Mouse (Mus musculus) layer of hippocampus, postnatal 14 days (tissue): ENCODE data around the gene Bend3. TPM values are rescaled to one million over a fixed set of nuclear protein-coding genes. Genes with fewer than 3 reads are reported as not detected.
"Not testable (repeated sequence)": the region's sequence is repeated elsewhere in the genome, so short reads cannot be mapped to it uniquely, and the experiment has no call there.

ENCODE experiments used
- DNase-seq, 2 experiments: peaks; one replicate each; pipeline ENCODE4 v3.0.0; 2021 to 2022; ENCODE audit warnings: low spot score in 2 of 2, mixed read lengths in 1 of 2
- total RNA-seq, 2 experiments: library from RNA; stranded (reverse); gene quantifications; 2 replicates each; pipeline ENCODE4 v1.2.3; 2021

The Bend3 gene
- total RNA-seq, 2 experiments from 2014 or later = 6.3 to 7.6 TPM

DNA sequence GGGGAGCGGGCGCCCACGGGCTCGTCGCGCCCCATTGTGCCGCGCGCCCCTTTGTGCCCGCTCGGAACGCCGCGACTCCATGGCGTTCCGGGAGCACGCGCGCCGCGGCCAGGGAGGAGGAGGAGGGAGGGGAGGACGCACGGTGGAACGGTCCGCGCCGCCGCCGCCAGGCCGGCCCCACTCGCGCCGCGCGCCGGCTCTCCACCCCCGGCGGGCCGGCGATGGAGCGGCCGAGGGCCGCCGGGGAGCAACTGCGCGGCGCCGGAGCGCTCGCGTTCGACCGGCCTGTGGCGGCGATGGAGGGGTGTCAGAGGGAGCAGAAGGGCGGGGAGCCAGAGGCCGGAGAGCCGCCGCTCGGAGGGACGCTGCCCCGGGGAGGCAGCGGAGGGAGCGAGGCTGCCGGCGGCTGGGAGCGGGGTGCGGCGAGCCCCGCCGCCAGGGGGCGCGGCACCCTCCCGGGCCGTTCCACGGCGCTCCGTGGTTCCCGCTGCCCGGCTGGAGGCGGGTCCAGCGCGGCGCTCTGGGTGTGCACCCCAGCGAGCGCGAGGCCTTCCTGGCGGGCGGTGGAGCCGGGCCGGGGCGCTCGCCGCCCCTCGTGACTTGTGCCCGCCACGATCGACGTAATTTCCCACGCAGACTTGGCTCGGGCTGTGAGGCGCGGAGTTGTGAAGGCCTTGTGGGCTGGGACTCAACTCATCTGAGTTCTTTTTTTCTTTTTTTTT is 966 bp downstream of the Bend3 start:
- peak; percentile 72 to 82 for DNase-seq

DNA sequence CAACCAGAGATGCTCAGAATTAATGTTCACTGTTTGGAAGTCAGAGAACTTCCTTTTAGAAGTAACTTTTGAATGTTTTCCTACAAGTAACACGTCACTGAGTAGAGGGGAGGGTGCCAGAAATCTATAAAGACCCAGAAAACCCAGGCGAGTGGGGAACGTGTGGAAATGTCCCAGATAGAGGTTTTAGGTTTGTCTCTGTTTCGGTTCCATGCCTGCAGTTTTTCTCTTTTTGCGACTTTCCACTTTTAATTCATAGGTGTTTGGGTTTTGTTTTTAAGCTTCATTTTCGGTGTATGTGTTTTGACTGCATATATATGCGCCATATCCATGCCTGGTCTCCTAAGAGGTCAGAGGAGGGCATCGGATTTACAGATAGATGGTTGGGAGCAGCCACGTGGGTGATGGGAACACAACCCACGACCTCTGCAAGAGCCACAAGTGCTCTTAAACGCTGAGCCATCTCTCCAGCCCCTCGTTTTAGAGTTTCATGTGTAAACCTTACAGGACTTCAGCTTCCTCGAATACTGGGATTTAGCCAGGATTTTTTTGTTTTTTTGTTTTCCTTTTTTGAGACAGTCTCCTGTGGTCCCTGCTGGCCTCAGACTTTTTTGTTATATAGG is 1.7 kb downstream of the Bend3 start:
- no peak for DNase-seq

DNA sequence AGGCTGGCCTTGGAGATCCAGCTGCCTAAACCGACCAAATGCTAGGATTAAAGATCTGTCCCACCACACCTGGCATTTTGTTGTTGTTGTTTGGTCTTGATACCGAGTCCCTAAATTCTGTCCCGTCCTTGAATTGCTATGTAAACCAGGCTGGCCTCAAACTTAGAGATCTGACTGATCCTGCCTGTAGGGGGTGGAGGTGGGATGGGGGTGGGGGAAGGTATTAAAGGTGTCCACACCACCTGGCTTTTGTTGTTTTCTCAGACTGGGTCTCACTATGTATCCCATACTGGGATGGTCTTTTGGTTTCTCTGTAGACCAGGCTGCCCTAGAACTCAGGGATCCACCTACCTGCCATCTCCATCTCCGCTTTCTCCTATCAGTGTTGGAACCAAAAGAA is 2.5 kb downstream of the Bend3 start:
- no peak for DNase-seq

DNA sequence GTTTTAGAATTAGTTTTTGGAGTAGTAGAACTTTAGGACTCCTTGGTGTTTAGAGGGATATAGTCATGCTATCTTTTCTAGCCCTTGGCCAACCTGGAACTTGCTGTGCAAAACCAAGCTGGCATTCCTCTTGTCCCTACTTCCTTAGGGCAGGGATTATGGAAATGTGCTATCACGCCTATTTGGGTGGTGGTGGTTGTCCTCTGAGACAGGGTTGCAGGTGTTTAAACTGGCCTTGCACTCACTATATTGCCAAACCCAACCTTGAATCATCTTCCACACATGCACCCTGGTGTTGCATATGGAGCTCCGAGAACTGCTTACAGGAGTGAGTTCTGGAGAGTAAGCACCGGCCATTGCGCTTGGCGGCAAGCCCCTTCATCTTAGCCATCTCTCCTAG is 3.4 kb downstream of the Bend3 start:
- DNase-seq = no peak

DNA sequence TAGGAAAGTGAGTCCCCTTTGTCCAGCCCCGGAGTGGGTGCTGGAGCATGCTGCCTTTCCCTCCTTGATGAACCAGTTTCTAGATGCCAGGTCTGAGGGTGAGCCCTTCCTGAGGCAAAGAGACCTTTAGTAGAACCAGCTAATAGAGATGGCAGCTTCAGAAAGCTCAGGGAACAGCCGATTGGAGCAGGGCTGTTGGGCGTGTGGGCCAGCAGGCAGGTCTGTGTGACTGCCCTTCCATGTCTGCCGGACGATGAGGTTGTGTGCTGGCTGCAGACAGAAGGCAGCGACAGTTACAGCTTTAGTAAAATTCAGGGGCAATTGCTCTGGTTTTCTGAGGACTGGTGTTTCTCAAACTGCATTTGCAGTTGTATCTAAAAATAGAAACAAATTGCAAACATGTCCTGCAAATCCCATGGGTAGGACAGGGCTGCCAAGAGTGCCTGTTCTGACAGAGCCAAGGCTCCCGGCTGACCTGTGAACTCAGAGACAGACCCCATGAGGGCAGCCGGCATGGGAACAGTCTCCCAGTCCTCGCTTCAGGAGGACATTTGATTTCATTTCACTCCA is 4.9 kb downstream of the Bend3 start:
- DNase-seq = no peak

DNA sequence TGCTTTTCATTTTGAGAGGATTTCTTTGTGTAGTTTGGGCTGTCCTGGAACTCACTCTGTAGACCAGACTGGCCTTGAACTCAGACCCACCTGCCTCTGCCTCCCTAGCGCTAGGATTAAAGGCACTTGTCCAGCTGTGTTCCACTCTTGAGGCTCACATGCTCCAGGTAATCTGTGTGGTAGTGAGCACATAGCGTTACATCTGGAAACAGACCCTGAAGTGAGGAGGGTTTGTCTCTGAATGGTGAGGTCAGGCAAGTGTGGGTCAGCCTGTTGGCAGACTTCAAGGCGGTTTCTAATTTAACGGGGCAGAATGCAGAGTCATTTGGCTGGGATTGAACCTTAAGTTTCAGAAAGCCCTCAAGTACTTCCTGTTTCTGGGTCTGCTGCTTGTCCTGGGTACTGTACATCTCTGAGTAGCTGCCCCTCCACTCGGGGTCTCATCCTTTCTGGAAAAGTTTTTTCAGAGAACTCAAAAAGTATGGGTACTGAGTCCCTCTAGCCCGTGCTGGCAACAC is 7.2 kb downstream of the Bend3 start:
- DNase-seq = no peak

DNA sequence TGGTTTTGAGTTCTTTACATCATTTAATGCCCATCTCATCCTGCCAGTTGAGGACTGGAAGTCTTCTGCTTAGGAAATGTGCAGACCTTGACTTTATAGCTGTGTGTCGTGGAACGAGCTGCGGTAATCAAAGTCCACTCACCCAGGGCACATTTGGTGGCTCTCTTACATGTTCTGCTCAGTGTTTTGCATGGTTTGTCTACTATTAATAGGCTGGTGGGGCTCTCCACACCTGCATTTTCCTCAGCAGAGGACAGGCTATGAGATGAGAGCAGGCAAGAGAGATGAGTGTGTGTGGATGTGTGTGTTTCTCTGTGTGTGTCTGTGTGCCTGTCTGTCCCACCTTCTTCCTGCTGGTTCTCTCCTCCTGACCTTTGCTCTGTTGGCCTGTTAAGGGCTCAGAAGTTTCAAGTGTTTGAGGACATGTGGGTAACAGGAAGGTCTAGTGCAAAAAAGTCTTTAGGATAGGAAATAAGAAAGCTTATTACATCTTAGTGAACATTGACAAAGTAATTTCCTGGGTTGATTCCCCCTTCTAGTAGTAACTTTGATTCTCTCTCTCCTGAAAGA is 8.9 kb downstream of the Bend3 start:
- no peak for DNase-seq

DNA sequence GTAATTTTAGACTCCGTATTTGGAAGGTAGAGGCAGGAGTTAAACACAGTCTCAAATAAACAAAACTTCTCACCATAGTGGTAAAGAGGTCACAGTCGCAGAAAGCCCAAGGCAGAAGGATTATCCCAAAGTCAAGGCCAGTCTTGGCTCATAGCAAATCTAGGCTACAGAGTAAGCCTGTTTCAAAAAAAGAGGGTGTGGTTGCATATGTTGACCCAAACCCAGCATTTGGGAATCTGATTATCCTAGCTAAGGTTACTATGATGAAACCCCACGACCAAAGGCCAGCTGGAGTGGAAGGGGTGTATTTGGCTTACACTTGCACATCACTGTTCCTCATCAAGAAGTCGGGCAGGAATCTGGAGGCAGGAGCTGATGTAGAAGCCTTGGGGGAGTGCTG is 9.6 kb downstream of the Bend3 start:
- no peak for DNase-seq

DNA sequence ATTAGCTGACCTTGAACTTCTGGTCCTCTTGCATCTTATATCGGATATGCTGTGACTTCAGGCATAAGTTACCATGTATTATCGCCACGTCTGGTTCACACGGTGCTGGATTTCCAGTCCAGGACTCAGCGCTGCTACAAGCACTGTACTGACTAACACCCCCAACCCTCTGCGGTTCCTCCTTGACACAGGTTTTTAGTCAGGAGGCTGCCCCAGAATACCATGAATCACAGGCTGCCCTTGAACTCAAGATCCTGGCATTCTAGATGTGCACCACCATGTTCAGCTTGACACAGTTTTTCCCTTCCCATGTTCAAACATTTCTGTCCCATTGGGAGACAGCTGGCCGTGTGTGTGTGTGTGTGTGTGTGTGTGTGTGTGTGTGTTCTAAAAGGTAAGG is 10.5 kb downstream of the Bend3 start:
- no peak for DNase-seq

DNA sequence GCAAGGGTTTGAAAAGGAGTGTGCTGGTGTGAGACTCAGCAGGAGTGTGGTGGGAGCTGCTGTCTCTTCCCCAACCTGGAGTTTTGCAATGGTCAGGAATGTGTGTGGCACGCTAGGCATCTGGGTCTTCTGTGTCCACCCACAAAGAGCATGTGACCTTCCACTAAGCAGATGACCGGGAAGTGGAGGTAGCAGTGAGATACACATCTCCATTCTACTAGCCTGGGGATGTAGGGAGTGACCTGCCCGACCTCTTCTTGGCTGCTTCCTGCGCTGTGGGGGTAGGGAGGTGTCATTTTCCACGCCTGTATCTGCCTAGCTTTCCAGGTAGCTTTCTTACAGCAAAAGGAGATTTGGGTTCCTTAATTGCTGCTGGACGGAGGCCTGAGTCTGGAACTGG is 10.9 kb downstream of the Bend3 start:
- DNase-seq = no peak

DNA sequence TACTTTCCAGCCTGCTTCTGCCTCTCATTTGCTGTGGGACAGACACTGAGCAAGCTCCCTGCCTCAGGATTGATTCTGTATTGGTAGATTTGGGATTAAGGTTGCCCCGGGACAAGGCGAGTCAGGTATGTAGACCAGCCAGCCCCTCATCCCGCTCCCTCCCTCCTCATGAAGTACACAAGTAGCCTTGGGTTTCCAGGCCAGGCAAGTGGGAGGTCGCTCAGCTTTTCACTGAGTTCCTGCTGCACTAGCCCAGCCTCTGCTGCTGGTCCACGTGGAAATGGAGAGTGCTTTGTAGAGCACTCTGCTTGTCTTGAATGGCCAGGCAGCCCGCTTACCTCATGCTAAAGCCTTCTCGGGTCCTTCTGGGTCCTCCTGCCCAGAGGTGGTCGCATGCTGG is 11.4 kb downstream of the Bend3 start:
- DNase-seq = no peak

DNA sequence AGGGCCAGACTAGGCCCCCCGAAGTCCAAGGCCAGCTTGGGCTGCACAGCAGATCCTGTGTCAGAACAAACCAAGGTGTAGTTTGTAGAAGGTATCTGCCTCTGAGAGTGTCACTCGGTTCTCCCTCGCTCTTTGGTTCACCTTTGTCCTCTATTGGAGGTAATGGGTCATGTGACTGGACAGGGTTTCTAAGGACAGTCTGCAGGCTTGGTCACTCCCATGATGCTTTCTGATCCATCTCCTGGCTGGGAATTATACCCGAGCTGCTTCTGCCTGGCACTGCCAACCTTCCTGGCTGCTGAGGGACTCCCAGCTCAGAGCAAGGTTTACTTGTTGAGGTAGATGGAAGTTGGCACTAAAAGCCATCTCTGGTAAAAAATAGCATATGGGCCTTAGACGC is 12.2 kb downstream of the Bend3 start:
- no peak for DNase-seq

DNA sequence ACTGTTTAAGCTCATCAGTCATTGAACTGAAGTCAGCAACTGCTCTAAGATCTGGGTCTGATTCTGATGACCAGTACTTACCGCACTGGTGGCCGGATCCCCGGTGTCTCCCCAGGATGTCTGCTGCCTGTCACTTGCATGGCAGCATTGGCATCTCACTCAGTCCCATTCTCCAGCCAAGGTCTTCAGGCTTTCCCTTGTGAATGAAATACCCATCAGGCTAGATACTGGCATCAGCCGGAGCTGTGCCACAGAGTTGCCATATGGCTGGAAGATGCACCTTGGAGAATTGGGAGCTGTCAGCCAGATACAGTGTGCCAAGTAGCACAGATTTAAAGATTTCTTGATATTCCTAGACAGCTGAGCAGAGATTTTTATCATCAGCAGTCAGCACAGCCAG is 24.0 kb downstream of the Bend3 start:
- no peak for DNase-seq

DNA sequence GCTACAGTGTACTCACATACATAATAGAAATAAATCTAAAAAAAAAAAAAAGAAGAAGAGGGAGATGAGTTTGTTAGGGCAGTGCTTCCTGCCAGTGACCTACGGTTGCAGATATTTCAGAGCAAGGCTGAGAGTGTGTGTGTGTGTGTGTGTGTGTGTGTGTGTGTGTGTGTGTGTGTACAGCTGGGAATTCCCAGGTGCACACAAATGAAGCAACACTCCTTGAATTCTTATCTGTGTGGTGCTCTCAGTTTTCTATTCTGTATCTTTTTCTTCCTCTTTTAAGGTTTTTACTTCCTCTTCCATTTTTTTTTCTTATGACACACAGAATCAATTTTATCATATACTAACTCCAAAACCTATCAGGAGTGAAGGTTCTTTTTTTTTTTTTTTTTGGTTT is 25.7 kb downstream of the Bend3 start:
- DNase-seq = no peak

DNA sequence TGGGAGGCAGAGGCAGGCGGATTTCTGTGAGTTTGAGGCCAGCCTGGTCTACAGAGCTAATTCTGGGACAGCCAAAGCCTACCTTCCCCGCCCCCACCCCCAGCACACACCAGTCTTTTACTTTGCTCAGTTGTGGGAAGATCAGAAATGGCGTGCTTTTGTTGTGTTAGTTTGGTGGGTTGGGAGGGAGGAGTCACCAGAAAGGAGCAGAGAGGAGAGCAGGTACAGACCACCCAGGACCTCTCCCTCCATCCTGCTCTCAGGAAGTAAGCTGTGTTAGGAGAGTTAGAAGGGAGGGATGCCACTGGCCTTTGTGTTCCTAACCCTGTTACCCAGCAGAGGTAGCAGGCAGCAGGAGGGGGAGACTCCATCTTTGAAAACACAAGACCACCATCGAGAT is 28.4 kb downstream of the Bend3 start:
- no peak for DNase-seq

DNA sequence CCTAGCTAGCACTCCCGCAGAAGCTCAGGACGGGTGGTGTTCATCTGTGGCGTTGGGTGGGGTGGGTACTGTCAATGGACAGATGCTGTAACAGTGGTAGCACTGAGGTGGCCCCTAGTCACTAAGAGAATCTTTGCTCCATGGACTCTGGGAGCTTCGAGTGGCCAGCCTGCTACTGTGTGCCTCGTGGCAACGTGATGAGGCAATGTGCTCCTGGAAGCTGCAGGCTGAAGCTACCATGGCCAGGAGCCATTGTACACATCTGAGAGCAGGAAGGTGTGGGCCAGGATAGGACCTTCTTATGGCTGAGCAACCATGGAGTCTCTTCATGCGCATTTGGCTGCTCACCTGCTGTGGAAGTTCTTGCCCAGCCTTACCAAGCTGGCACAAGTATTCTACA is 30.6 kb downstream of the Bend3 start:
- DNase-seq = no peak

DNA sequence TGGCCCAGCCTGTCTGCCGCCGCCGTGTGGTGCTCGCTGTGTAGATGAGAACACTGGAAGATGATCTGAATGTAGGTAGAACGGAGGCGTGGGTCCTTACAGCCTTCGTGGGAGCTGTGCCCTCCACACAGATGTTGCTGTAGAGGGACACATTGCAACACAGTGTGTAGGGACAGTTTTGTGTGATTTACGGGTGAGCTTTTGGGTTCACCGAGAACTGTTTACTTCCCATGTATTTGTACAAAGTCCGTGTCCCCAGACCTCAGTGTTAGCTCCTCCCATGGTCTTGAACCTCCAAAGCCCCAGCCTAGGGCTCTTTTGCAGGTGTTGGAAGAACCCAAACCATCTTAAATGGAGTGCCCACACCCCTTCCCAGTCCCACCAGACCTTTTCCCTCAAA is 34.3 kb downstream of the Bend3 start:
- no peak for DNase-seq

DNA sequence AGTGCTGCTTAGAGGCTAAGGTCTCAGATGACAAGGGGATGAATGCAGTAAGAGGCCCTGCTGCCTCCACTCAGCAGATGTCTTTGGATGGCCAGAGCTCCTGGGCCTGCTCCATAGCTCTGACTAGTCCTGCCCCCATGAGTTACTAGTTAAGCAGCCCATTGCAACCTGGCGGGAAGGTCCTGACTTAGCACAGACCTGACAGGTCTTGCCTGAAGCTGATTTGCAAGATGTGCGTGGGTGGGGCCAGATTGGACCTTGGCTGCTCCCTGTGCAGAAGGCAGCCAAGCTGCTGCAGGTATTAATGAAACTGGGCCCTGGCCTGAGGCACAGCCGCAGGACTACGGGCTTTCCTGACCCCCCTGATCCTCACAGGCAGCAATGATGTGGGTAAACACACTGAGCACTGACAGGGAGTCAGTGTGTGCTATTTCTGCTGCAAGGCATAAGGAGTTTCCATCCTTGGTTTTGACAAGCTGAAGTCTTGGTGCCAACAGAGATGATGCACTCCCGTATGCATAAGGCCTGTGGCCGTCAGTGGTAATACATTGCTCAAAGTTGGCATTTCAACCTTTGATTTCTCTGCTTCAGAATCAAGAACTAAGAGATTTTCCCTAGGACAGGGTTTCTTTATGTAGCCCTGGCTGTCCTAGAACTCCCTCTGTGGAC is 38.5 kb downstream of the Bend3 start:
- no peak for DNase-seq

DNA sequence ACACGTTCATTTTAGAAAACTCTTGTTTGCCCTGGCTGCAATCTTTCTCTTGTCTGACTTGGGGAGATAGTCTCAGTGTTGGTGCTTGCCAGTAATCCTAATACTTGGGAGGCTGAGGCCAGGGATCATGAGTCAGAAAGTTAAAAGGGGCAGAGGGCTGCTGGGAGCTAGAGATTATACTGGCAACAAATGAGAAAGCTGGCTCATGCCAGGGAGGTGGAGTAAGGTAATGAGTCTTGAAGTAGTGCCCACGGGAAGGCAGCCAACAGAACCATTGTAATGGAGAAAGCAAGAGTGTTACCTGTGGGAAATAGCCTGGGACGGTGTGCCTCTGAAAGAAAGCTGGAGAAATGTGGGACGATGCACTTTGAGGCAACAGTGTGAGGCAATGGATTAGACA is 39.2 kb downstream of the Bend3 start:
- DNase-seq = no peak

DNA sequence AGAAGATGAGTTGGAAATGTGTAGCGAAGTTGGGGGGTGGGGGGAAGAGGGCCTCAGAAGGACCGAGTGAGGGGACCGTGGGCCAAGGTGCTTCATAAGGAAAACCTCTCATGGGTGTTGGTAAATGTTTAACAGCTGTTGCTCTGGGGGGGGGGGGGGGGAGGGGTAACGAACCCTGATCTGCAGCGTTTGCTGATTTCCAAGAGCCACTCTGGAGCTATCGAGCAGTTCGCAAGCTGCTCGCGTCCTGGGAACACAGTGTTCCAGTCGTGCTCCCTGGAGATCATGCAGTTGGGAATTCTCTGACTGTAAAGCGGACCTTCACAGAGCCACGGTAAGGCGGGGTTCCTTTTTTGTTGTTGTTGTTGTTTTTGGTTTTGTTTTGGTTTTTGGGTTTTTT is 39.7 kb downstream of the Bend3 start:
- DNase-seq = no peak

DNA sequence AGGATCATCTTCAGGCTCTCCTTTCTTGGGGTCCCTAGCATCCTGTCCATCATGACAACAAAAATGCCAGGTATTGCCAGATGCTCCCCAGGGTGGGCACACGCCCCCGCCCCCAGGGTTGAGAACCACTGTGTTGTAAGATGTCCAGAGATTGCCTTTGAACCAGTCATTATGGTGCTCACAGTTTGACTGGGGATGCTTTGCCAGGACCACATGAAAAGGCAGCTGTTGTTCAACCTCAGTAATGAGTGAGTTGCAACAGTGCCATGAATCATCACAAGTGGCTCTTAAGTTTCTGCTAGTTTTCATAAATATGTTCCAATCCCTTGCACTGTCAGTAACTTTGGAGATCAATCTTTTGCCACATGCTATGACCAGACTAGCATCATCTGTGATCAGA is 41.3 kb downstream of the Bend3 start:
- DNase-seq = no peak

DNA sequence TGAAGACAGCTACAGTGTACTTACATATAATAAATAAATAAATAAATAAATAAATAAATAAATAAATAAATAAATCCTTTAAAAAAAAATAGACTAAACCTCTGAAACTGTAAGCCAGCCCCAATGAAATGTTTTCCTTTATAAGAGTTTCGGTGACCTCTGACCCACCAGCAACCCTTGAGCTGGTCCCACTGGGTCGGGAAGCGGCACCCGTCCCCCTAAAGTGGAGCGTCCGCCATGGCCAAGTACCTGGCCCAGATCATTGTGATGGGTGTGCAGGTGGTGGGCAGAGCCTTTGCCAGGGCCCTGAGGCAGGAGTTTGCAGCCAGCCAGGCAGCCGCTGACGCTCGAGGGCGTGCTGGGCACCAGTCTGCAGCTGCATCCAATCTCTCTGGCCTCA is 45.3 kb downstream of the Bend3 start, which contains the start of gene Gm9803:
Gm9803 (plus strand) TSS at position 154 of the 400 bp plus-strand sequence.
- not testable (repeated sequence) for DNase-seq
